Mouse (Mus musculus): ENCODE measurements around the gene Gm9.
"Not testable (repeated sequence)": the region's sequence is repeated elsewhere in the genome, so short reads cannot be mapped to it uniquely, and the experiment has no call there.

The Gm9 gene

GRCm38 (mm10) chrX:37210941-37211340 lies at the start of gene Gm9:
Gene Gm9 (minus strand): TSS chrX:37211041.
- no peak for DNase-seq (ENCODE audit: low read depth, low spot score)
- Histone ChIP-seq H3K27me3 (ENCODE audit: control insufficient read depth, insufficient read depth, low read length, poor library complexity, severe bottlenecking) (no peaks in the 10 kb centered on the region), H3K36me3 (ENCODE audit: control insufficient read depth, insufficient read depth, low read length, poor library complexity, severe bottlenecking) (no peaks in the 10 kb centered on the region)

GRCm38 (mm10) chrX:37249619-37250018 lies 38.8 kb upstream of the Gm9 start, which contains the start of gene Rhox3a:
Gene Rhox3a (plus strand): TSS chrX:37249919.
- not testable (repeated sequence) for H3K27me3 ChIP-seq (ENCODE audit: control insufficient read depth, insufficient read depth, low read length, poor library complexity, severe bottlenecking); DNase-seq (ENCODE audit: low read depth, low spot score); H3K36me3 ChIP-seq (ENCODE audit: control insufficient read depth, insufficient read depth, low read length, poor library complexity, severe bottlenecking)

GRCm38 (mm10) chrX:37244676-37245075 lies 33.8 kb upstream of the Gm9 start, which contains the start of gene Rhox2a:
Gene Rhox2a (plus strand): TSS chrX:37244976.
- not testable (repeated sequence) for DNase-seq (ENCODE audit: low read depth, low spot score); H3K36me3 ChIP-seq (ENCODE audit: control insufficient read depth, insufficient read depth, low read length, poor library complexity, severe bottlenecking); H3K27me3 ChIP-seq (ENCODE audit: control insufficient read depth, insufficient read depth, low read length, poor library complexity, severe bottlenecking)

- H3K27me3 ChIP-seq (ENCODE audit: control insufficient read depth, insufficient read depth, low read length, poor library complexity, severe bottlenecking); H3K36me3 ChIP-seq (ENCODE audit: control insufficient read depth, insufficient read depth, low read length, poor library complexity, severe bottlenecking); DNase-seq (ENCODE audit: low read depth, low spot score): not testable (repeated sequence)
Measured at GRCm38 (mm10) chrX:37222158-37222557, 11.3 kb upstream of the Gm9 start, which contains the start of gene Rhox1. Gene Rhox1 (minus strand): TSS chrX:37222258.

GRCm38 (mm10) chrX:37198676-37199075 lies 12.2 kb downstream of the Gm9 start:
- no peaks in the 10 kb centered on the region for H3K27me3 ChIP-seq (ENCODE audit: control insufficient read depth, insufficient read depth, low read length, poor library complexity, severe bottlenecking)
- no peak for DNase-seq (ENCODE audit: low read depth, low spot score)
- no peaks in the 10 kb centered on the region for H3K36me3 ChIP-seq (ENCODE audit: control insufficient read depth, insufficient read depth, low read length, poor library complexity, severe bottlenecking)

GRCm38 (mm10) chrX:37191744-37192379 lies 19.0 kb downstream of the Gm9 start:
- H3K27me3 ChIP-seq (ENCODE audit: control insufficient read depth, insufficient read depth, low read length, poor library complexity, severe bottlenecking): no peaks in the 10 kb centered on the region
- peak; percentile 0 for DNase-seq (ENCODE audit: low read depth, low spot score)
- no peaks in the 10 kb centered on the region for H3K36me3 ChIP-seq (ENCODE audit: control insufficient read depth, insufficient read depth, low read length, poor library complexity, severe bottlenecking)

GRCm38 (mm10) chrX:37191105-37191743 lies 19.6 kb downstream of the Gm9 start, which contains the start of the genes Ndufa1 and Rnf113a1:
Gene Ndufa1 (minus strand): TSS chrX:37191163.
Gene Rnf113a1 (plus strand): TSS chrX:37191245.
- DNase-seq (ENCODE audit: low read depth, low spot score): peak; percentile 79
- Histone ChIP-seq H3K27me3 (ENCODE audit: control insufficient read depth, insufficient read depth, low read length, poor library complexity, severe bottlenecking) (no peaks in the 10 kb centered on the region), H3K36me3 (ENCODE audit: control insufficient read depth, insufficient read depth, low read length, poor library complexity, severe bottlenecking) (no peaks in the 10 kb centered on the region)

- H3K27me3 ChIP-seq (ENCODE audit: control insufficient read depth, insufficient read depth, low read length, poor library complexity, severe bottlenecking): no peaks in the 10 kb centered on the region
- H3K36me3 ChIP-seq (ENCODE audit: control insufficient read depth, insufficient read depth, low read length, poor library complexity, severe bottlenecking): no peaks in the 10 kb centered on the region
- DNase-seq (ENCODE audit: low read depth, low spot score): no peak
Measured at GRCm38 (mm10) chrX:37190755-37191104, 20.1 kb downstream of the Gm9 start.

- H3K36me3 ChIP-seq (ENCODE audit: control insufficient read depth, insufficient read depth, low read length, poor library complexity, severe bottlenecking); H3K27me3 ChIP-seq (ENCODE audit: control insufficient read depth, insufficient read depth, low read length, poor library complexity, severe bottlenecking); DNase-seq (ENCODE audit: low read depth, low spot score): not testable (repeated sequence)
Measured at GRCm38 (mm10) chrX:37184401-37184800, 26.4 kb downstream of the Gm9 start.

- Histone ChIP-seq H3K36me3 (ENCODE audit: control insufficient read depth, insufficient read depth, low read length, poor library complexity, severe bottlenecking) (no peaks in the 10 kb centered on the region), H3K27me3 (ENCODE audit: control insufficient read depth, insufficient read depth, low read length, poor library complexity, severe bottlenecking) (no peaks in the 10 kb centered on the region)
- no peak for DNase-seq (ENCODE audit: low read depth, low spot score)
Measured at GRCm38 (mm10) chrX:37168742-37169141, 42.1 kb downstream of the Gm9 start, which contains the start of gene Akap14. Gene Akap14 (minus strand): TSS chrX:37168842.

- Histone ChIP-seq H3K27me3 (ENCODE audit: control insufficient read depth, insufficient read depth, low read length, poor library complexity, severe bottlenecking) (no peaks in the 10 kb centered on the region), H3K36me3 (ENCODE audit: control insufficient read depth, insufficient read depth, low read length, poor library complexity, severe bottlenecking) (no peaks in the 10 kb centered on the region)
- peak; percentile 75 for DNase-seq (ENCODE audit: low read depth, low spot score)
Measured at GRCm38 (mm10) chrX:37167085-37167484, 43.8 kb downstream of the Gm9 start.

- DNase-seq (ENCODE audit: low read depth, low spot score): no peak
- Histone ChIP-seq H3K36me3 (ENCODE audit: control insufficient read depth, insufficient read depth, low read length, poor library complexity, severe bottlenecking) (no peaks in the 10 kb centered on the region), H3K27me3 (ENCODE audit: control insufficient read depth, insufficient read depth, low read length, poor library complexity, severe bottlenecking) (no peaks in the 10 kb centered on the region)
Measured at GRCm38 (mm10) chrX:37163115-37163514, 47.7 kb downstream of the Gm9 start.

- no peaks in the 10 kb centered on the region for H3K36me3 ChIP-seq (ENCODE audit: control insufficient read depth, insufficient read depth, low read length, poor library complexity, severe bottlenecking)
- DNase-seq (ENCODE audit: low read depth, low spot score): no peak
- no peaks in the 10 kb centered on the region for H3K27me3 ChIP-seq (ENCODE audit: control insufficient read depth, insufficient read depth, low read length, poor library complexity, severe bottlenecking)
Measured at GRCm38 (mm10) chrX:37161169-37161568, 49.7 kb downstream of the Gm9 start.

Data from splenic B cell, adult 2 months (primary cell).